Mouse (Mus musculus): ENCODE data around the gene Fam122c. TPM values are rescaled to one million over a fixed set of nuclear protein-coding genes. Genes with fewer than 3 reads are reported as not detected.

Gene Fam122c
- total and polyA plus RNA-seq, 2 experiments from 2014 or later: not detected

GRCm38 (mm10) chrX:53320564-53320963 lies 47.3 kb downstream of the Fam122c start:
- H3K4me1 ChIP-seq (ENCODE audit: insufficient read depth): no peaks in the 10 kb centered on the region
- H3K27me3 ChIP-seq (ENCODE audit: insufficient read depth, low read length): no peaks in the 10 kb centered on the region
- DNase-seq (no peak), ATAC-seq (no peak)
- no peak overlapping the region for H3K4me3 ChIP-seq (ENCODE audit: low read depth, low read length)
- H3K9me3 ChIP-seq (ENCODE audit: low read length): no peaks in the 10 kb centered on the region
- H3K9ac ChIP-seq: no peak overlapping the region
- H3K36me3 ChIP-seq (ENCODE audit: insufficient read depth): no peaks in the 10 kb centered on the region
- no peak overlapping the region for H3K27ac ChIP-seq (ENCODE audit: low read depth, low read length)
- H3K4me2 ChIP-seq (ENCODE audit: low read depth): no peak overlapping the region
- TF ChIP-seq CTCF (IDR thresholded peaks at IDR 0.05; ENCODE audit: low read depth): no peak
- 62% methylated on average over 2 of the region's 2 CpGs for WGBS

DNA sequence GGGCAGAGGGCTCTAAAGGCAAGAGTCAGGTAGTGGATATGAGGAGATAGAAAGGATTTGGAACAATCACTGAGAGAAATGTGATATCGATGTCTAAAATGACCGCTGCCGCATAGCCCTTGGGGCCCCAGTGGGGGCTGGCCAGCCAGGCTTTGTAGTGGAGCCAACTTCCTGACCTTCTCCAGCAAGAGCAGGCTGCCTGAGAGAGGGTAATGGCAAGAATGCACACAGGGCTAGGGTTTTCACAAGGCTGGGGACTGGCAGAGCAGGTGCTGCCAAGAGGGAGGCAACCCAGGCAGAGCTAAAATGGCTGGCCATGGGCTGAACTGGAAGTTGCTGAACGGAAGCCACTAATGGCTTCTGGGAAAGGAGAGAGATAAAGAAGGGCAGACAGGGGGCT lies 47.9 kb downstream of the Fam122c start:
- no peak overlapping the region for H3K9ac ChIP-seq
- 89% methylated on average over 4 of the region's 4 CpGs for WGBS
- H3K4me1 ChIP-seq (ENCODE audit: insufficient read depth): no peaks in the 10 kb centered on the region
- no peak overlapping the region for H3K4me2 ChIP-seq (ENCODE audit: low read depth)
- DNase-seq (no peak), ATAC-seq (no peak)
- H3K27me3 ChIP-seq (ENCODE audit: insufficient read depth, low read length): no peaks in the 10 kb centered on the region
- H3K27ac ChIP-seq (ENCODE audit: low read depth, low read length): no peak overlapping the region
- H3K36me3 ChIP-seq (ENCODE audit: insufficient read depth): no peaks in the 10 kb centered on the region
- no peaks in the 10 kb centered on the region for H3K9me3 ChIP-seq (ENCODE audit: low read length)
- TF ChIP-seq CTCF (IDR thresholded peaks at IDR 0.05; ENCODE audit: low read depth): no peak
- H3K4me3 ChIP-seq (ENCODE audit: low read depth, low read length): no peak overlapping the region

GRCm38 (mm10) chrX:53330396-53330795 lies 57.2 kb downstream of the Fam122c start:
- 93% methylated on average over 4 of the region's 4 CpGs for WGBS
- H3K4me1 ChIP-seq (ENCODE audit: insufficient read depth): no peaks in the 10 kb centered on the region

DNA sequence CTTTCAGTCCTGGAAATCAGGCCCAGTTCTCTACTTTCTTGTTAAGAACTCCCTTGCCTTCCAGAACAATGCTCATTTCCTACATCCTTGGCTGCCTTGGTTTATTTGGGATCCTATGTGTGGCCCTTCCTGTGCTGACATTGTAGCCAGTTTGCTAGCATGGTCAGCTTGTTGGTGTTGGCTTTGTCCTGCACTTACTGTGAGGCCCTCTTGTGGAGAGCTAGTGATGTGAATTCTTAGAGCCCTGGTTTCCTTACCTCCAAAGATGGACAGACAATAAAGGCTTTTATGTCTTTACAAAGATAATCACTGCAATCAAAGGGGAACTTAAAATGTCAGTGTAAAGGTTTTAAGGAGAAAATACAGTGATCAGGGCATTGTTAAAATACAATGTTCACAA lies 64.1 kb downstream of the Fam122c start:
- Histone ChIP-seq H3K27ac (ENCODE audit: low read depth, low read length) (no peak overlapping the region), H3K4me2 (ENCODE audit: low read depth) (no peak overlapping the region), H3K9me3 (ENCODE audit: low read length) (no peaks in the 10 kb centered on the region), H3K27me3 (ENCODE audit: insufficient read depth, low read length) (no peaks in the 10 kb centered on the region), H3K9ac (no peak overlapping the region), H3K4me1 (ENCODE audit: insufficient read depth) (no peaks in the 10 kb centered on the region), H3K36me3 (ENCODE audit: insufficient read depth) (no peaks in the 10 kb centered on the region), H3K4me3 (ENCODE audit: low read depth, low read length) (no peak overlapping the region)
- TF ChIP-seq CTCF (IDR thresholded peaks at IDR 0.05; ENCODE audit: low read depth): peak; percentile 25; the same call in 1 of the 2 replicates
- no peak for DNase-seq
- ATAC-seq: no peak

More at GRCm38 (mm10) chrX:53330396-53330795, 57.2 kb downstream of the Fam122c start:
- ATAC-seq (no peak), DNase-seq (no peak)
- H3K4me2 ChIP-seq (ENCODE audit: low read depth): no peak overlapping the region
- H3K4me3 ChIP-seq (ENCODE audit: low read depth, low read length): no peak overlapping the region
- no peaks in the 10 kb centered on the region for H3K9me3 ChIP-seq (ENCODE audit: low read length)
- H3K27me3 ChIP-seq (ENCODE audit: insufficient read depth, low read length): no peaks in the 10 kb centered on the region
- TF ChIP-seq CTCF (IDR thresholded peaks at IDR 0.05; ENCODE audit: low read depth): no peak
- no peaks in the 10 kb centered on the region for H3K36me3 ChIP-seq (ENCODE audit: insufficient read depth)
- H3K9ac ChIP-seq: no peak overlapping the region
- no peak overlapping the region for H3K27ac ChIP-seq (ENCODE audit: low read depth, low read length)

GRCm38 (mm10) chrX:53341531-53341930 lies 68.3 kb downstream of the Fam122c start:
- no peak overlapping the region for H3K9ac ChIP-seq
- peak; percentile 13 for DNase-seq
- no peaks in the 10 kb centered on the region for H3K36me3 ChIP-seq (ENCODE audit: insufficient read depth)
- no peaks in the 10 kb centered on the region for H3K4me1 ChIP-seq (ENCODE audit: insufficient read depth)
- no peak overlapping the region for H3K4me2 ChIP-seq (ENCODE audit: low read depth)
- 71% methylated on average over 2 of the region's 2 CpGs for WGBS
- H3K27ac ChIP-seq (ENCODE audit: low read depth, low read length): no peak overlapping the region
- no peak overlapping the region for H3K4me3 ChIP-seq (ENCODE audit: low read depth, low read length)
- ATAC-seq: no peak
- peak; percentile 59 for TF ChIP-seq CTCF (IDR thresholded peaks at IDR 0.05; ENCODE audit: low read depth)
- no peaks in the 10 kb centered on the region for H3K27me3 ChIP-seq (ENCODE audit: insufficient read depth, low read length)
- H3K9me3 ChIP-seq (ENCODE audit: low read length): no peaks in the 10 kb centered on the region

GRCm38 (mm10) chrX:53348374-53348773 lies 75.2 kb downstream of the Fam122c start:
- no peak for DNase-seq
- Histone ChIP-seq H3K4me3 (ENCODE audit: low read depth, low read length) (no peak overlapping the region), H3K27ac (ENCODE audit: low read depth, low read length) (no peak overlapping the region), H3K4me1 (ENCODE audit: insufficient read depth) (no peaks in the 10 kb centered on the region), H3K9me3 (ENCODE audit: low read length) (no peaks in the 10 kb centered on the region), H3K4me2 (ENCODE audit: low read depth) (no peak overlapping the region), H3K27me3 (ENCODE audit: insufficient read depth, low read length) (no peaks in the 10 kb centered on the region), H3K9ac (no peak overlapping the region), H3K36me3 (ENCODE audit: insufficient read depth) (peaks cover 4% of the 10 kb centered on the region)
- 86% methylated on average over 4 of the region's 4 CpGs for WGBS
- no peak for ATAC-seq
- no peak for TF ChIP-seq CTCF (IDR thresholded peaks at IDR 0.05; ENCODE audit: low read depth)

DNA sequence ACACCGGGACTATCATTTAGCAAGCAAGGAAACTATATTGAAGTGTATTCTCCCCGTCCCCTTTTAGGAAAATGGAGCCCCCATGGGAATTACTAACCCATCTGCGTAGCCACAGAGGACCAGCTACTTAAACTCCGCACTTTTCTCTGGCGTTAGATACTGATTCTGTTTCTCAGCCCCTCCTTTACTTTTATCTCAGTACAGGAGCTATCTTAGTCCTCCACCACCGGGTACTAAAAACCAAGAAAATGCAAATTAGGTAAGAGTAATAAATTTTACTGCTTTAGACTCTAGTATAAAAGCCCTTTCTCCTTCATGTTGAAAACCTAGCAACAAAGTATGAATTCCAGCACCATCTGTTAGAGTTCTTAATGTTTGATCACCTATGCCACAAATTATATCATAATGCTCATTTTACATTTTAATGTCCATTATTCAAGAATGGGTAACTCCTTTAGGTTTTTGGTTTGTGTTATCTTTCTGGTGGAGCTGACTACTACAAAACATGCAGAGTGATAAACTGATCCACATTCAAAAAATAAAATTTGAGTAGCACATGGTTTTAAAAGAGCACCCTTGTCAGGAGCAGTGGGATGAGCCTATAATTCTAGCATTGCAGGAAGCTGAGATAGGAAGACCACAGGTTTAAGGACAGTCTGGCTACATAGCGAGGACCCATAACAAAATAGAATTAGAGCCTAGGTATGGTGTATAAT lies 91.6 kb downstream of the Fam122c start:
- WGBS: 83% methylated on average over 7 of the region's 7 CpGs
- TF ChIP-seq CTCF (IDR thresholded peaks at IDR 0.05; ENCODE audit: low read depth): no peak
- DNase-seq: no peak
- H3K4me2 ChIP-seq (ENCODE audit: low read depth): no peak overlapping the region
- no peaks in the 10 kb centered on the region for H3K4me1 ChIP-seq (ENCODE audit: insufficient read depth)
- no peak overlapping the region for H3K4me3 ChIP-seq (ENCODE audit: low read depth, low read length)
- H3K27me3 ChIP-seq (ENCODE audit: insufficient read depth, low read length): no peaks in the 10 kb centered on the region
- no peak for ATAC-seq
- no peaks in the 10 kb centered on the region for H3K9me3 ChIP-seq (ENCODE audit: low read length)
- no peak overlapping the region for H3K27ac ChIP-seq (ENCODE audit: low read depth, low read length)
- H3K36me3 ChIP-seq (ENCODE audit: insufficient read depth): no peaks in the 10 kb centered on the region
- no peak overlapping the region for H3K9ac ChIP-seq

All from forebrain, postnatal 0 days (tissue).